ENCODE assay signal across 17 mouse cellular contexts in genomic region chr2:53723231-53723630, GRCm38 (mm10).
"Had no signal": no experiment of that assay in that cellular context is flagged by ENCODE, and none has a peak within 500 bp of the region (broad histone marks: within the 10 kb centered on the region; RNA-seq: fewer than 3 reads in every experiment).

No protein-coding gene starts in this region.

- H3K27me3 ChIP-seq: lung, embryonic 15.5 days; megakaryocyte, embryonic 14.5 days; midbrain, embryonic 13.5 days; midbrain, embryonic 15.5 days; neural tube, embryonic 12.5 days; stomach, embryonic 15.5 days had no signal

- H3K4me3 ChIP-seq: lung, embryonic 15.5 days; megakaryocyte, embryonic 14.5 days; midbrain, embryonic 13.5 days; midbrain, embryonic 15.5 days; neural tube, embryonic 12.5 days; stomach, embryonic 15.5 days had no signal

- DNase-seq: lung, adult 2 months; lung, postnatal 14 days; lung, postnatal 36 days; right cerebral cortex, postnatal 14 days; thymus, adult 2 months; thymus, postnatal 25 days; thymus, postnatal 4 days had no signal

- ATAC-seq: lung, postnatal 0 days; midbrain, embryonic 13.5 days; midbrain, embryonic 15.5 days had no signal

- H3K9me3 ChIP-seq: lung, embryonic 15.5 days; megakaryocyte, embryonic 14.5 days; midbrain, embryonic 13.5 days; midbrain, embryonic 15.5 days; neural tube, embryonic 12.5 days; stomach, embryonic 15.5 days had no signal

- H3K36me3 ChIP-seq: lung, embryonic 15.5 days; midbrain, embryonic 13.5 days; midbrain, embryonic 15.5 days; neural tube, embryonic 12.5 days; stomach, embryonic 15.5 days had no signal

- H3K4me1 ChIP-seq: lung, embryonic 15.5 days; megakaryocyte, embryonic 14.5 days; midbrain, embryonic 13.5 days; midbrain, embryonic 15.5 days; neural tube, embryonic 12.5 days; stomach, embryonic 15.5 days had no signal

- H3K9ac ChIP-seq: lung, embryonic 15.5 days; midbrain, embryonic 13.5 days; midbrain, embryonic 15.5 days; neural tube, embryonic 12.5 days; stomach, embryonic 15.5 days had no signal

- H3K27ac ChIP-seq: lung, embryonic 15.5 days; macrophage; midbrain, embryonic 13.5 days; midbrain, embryonic 15.5 days; neural tube, embryonic 12.5 days; stomach, embryonic 15.5 days; stomach, postnatal 0 days had no signal

- H3K4me2 ChIP-seq: lung, embryonic 15.5 days; midbrain, embryonic 11.5 days; midbrain, embryonic 13.5 days; midbrain, embryonic 15.5 days; neural tube, embryonic 12.5 days; stomach, embryonic 15.5 days had no signal
